Mouse (Mus musculus) 3134 (cell line): ENCODE results near the gene Rmdn2.
A peak's percentile ranks its signal among the peaks of the same experiment; 100 is the strongest.

Experiments used
- DNase-seq: peaks from one replicate; pipeline ENCODE4 v3.0.0-alpha.2; 2011; ENCODE audit warnings: low spot score; ENCODE audit not compliant: insufficient read length; ENCODE audit errors: extremely low read depth

Gene Rmdn2

DNA sequence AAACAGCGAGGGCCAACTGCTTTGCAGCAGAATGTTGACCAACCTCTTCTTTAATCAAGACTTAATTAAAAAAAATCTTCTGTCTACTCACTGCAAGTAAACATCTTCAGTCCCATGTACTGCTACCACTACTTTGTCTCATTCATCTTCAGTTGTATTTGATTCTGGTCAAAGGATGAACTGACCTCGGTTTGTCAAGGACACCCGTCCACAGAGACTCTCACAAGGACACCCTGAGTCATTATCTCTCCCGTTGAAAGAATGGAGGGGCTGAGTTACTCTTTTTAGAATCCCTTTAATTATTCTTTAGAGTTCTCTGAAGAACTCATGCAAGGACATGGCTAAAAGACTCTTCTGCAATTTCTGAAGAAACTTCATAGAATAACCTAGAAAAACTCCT lies at the start of gene Rmdn2:
Gene Rmdn2 (plus strand): TSS at position 319 of the 400 bp plus-strand sequence.
- DNase-seq, result no peak

DNA sequence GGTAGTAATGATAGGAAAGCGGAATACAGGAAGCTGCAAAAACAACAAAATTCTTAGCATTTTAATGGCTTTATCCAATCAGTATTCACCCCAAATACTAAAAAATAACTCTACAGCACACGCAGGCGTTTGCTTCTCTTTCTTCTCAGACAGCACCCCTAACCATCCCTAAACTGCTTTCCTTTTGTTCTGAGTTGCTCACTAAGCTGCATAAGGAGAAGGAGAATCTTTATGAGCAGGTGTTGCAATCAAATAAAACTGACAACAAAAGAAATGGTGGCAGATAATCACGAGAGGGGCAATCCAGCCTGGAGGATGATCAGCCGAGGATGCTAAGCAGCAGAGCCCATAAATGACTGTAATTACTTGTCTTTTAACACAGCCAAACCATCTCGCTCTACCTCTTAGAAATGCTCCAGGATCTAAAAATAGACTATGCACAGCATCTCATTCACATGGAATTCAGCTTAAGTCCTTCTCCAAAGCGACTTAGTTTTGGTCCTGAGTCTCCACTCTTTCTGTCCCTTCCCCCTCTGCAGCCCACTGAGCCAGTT lies 48.5 kb upstream of the Rmdn2 start:
- DNase-seq, result no peak

DNA sequence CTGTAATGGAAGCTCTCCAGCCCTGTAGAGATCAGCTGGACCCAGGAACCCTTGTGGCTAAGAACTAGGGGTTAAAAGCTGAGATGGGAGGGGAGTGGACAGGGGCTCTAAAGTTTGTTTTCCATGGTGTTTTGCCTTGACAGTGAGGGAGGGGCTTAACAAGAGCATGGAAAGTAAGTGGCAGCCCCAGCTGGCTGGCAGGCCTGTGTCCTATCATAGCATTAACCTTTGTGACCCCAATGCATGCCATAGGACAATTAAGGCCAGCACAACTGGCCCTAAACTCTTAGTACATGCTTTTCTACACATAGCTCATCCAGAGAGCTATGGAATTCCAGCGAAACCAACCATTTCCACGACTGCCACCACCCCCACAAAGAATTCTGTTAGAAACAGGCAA lies 47.9 kb upstream of the Rmdn2 start:
- DNase-seq, result no peak

DNA sequence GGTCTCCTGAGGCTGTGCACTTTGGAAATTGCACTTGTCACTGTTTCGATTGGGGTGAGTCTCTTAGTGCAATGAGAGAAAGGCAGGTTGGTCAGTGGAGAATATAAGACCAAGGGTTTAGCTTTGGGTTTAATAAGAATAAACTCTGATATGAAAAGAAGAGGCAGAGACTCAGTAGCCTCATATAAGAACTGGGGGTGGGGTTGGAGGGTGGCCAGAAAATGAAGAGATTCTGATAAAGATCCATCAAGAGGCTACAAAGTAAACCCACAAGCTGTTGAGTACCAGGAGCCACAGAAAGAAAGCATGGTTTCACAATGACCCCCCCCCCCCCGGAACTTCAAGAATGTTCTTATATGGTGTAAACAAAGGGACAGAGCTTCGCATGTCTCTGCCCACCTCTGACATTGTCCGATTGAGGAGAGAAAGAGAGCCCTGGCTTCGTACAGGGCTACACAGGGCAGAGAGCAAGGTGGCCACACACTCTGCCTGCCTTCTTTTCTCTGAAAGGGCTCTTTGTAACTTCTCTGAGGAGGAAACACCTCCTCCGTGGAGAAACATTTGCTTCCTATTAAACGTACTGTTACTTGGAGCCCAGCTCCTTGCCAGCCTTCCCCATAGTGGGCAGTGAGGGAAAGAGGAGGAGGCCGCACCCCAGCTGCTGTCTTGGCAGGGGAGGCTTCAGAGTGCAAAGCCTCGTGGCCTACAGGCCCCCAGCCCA lies 46.3 kb upstream of the Rmdn2 start:
- DNase-seq, result no peak

DNA sequence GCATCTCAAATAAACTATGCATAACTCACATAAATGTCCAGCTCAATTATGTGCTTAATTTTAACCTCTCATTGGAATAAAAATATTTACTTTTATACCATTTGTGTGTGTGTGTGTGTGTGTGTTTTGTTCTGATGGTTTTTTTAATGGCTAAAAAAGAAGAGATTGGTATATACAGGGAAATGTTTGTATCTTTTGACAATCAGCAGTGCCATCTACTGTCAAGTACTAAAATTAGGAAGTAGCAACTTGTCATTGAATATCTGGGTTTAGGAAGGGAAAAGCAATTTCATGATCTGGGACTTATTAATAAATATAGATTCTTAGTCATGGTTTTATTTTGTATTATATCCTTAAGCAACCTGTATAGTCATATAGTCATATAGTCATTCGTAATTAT lies 43.3 kb upstream of the Rmdn2 start:
- no peak for DNase-seq

DNA sequence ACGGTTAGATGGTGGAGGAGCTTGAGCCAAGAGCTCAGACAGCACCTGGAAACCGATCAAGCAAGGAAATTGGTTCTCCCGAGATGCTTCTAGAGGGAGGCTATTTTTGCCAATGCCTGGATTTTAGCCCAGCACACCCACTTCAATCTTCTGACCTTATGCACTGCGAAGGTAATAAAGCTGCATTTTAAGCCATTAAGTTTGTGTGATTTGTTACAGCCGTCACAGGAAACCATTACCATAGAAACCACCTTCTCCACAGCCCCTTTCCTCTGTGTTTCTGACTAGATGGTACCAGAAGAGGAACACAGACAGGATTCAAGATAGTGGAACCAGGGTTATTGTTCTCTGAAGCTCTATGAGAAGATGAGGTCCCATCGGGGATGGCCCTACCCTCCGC lies 33.3 kb upstream of the Rmdn2 start:
- DNase-seq, result no peak

DNA sequence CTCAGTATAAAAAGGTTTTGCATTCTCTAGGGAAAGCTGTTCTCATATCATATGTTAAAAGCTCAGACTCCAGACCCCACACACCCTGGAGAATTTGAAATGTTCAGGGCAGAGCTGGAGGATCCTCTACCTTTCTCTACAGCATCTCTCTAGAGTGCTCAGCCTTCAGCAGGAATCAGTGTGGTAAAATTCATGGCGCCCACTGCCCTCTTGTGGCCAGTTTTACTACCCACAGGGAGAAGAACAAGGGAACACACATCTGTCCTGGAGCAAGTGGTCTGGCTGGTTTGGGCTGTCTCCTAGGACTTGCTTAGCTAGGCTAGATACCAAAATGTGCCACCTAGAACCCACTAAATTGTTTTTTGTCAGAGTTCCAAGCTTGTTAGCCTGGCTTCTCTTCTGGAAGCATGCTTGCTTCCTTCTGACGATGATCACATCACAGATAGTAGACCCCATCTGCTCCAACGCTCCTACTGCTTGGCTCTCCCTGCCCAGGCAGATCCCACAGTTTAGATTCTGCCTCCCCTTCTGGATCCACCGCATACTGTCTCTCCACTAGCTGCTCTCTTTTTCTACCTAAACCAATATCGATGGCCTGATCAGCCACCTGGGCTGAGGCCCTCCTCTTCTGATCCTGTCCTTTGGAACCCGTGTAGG lies 31.3 kb upstream of the Rmdn2 start:
- DNase-seq, result peak; percentile 29

DNA sequence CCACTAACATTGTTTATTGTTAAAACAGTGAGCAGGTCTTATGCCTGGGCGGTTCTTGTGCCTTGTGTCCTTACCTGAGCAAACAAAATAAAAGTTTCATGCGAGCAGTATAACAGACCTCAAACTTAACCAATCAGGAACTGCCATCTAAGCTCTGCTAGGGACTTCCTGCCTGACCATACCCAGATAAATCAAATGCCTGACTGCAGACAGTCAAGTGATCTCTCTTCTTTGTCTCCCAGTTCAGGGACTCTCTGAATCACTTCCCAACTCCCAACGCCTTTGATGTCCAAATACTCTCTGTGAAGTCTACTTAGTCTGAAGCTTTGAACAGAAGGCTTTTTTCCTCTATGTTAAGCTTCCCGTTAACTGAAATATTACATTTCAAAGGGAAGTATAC lies 28.2 kb upstream of the Rmdn2 start:
- DNase-seq, result no peak

DNA sequence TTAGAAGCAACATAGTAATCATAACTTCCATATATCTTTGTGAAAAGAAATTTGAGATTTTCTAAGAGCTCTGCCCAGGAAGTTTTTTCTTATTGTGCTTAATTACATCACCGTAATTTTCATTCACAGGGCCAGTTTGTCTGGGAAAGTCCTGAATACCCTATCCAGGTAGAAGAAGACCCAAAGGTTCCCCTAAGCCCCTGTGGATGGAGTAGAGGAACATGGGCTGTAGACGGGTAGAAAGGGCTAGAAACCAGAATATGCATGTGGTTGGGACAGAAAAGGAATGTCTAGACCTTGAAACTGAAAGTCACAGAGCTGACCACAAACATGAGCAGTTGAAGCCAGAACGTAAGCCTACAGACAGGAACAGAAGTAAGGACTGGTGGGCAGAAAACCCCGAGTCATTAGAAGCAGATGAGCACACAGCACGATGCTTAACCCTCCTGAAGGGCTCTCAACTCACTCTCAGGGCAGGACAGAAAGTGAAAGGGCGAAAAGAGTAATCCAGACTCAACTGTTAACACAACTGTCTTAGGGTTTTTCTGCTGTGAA lies 27.3 kb upstream of the Rmdn2 start:
- no peak for DNase-seq

DNA sequence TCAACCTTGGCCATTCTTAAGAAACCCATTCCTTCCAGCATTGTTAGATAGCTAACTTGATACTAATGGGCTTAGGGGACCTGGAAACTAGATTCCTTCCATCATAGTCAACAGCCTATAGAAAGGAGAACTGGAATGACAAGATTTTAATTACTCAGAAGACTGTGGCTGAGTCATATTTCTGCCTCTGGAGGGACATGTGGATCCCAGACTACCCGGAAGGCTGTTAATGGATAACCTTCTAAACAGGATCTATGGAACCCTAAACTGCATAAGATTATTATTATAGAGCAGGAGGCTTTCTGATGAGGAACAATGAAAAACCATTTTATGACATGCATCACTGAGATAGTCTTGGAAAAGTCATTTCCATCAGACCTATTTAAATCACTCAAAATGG lies 21.8 kb upstream of the Rmdn2 start:
- DNase-seq, result no peak

DNA sequence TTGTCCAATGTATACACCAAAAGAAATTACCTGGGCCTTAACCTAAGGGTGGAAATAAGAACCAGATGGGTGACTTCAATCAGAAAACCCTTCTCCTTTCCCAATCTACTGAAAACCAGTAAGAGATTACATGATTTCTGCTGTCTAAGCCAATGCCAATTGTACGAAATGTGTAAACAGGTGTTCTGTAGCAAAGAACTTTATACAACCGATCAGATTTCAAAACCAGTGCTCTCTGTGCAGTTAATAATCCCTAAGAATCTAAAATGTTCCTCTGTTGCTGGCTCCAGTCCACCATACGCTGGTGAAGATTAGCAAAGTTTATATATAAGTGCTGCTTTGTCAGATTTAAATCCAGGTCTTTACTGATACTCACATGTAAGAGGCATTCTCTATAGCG lies 15.7 kb upstream of the Rmdn2 start:
- DNase-seq, result no peak

DNA sequence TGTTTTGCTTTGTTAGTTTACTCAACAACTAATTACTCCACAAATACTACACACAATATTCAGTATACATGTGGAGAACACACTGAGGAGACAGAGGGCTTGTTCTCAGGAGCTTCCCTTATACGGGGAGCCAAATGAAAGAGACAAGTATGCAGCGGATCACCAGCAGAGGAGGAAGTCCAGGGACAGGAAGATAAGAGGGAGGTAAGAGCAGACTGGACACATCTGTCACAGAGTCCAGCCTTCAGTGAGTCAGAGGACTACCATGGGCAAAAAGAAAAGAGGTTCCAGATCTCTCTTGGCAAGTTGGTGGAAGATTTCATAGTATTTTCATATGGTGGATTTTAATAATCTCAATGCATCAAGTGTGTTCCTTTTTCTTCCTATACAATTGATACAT lies 13.5 kb upstream of the Rmdn2 start:
- no peak for DNase-seq

DNA sequence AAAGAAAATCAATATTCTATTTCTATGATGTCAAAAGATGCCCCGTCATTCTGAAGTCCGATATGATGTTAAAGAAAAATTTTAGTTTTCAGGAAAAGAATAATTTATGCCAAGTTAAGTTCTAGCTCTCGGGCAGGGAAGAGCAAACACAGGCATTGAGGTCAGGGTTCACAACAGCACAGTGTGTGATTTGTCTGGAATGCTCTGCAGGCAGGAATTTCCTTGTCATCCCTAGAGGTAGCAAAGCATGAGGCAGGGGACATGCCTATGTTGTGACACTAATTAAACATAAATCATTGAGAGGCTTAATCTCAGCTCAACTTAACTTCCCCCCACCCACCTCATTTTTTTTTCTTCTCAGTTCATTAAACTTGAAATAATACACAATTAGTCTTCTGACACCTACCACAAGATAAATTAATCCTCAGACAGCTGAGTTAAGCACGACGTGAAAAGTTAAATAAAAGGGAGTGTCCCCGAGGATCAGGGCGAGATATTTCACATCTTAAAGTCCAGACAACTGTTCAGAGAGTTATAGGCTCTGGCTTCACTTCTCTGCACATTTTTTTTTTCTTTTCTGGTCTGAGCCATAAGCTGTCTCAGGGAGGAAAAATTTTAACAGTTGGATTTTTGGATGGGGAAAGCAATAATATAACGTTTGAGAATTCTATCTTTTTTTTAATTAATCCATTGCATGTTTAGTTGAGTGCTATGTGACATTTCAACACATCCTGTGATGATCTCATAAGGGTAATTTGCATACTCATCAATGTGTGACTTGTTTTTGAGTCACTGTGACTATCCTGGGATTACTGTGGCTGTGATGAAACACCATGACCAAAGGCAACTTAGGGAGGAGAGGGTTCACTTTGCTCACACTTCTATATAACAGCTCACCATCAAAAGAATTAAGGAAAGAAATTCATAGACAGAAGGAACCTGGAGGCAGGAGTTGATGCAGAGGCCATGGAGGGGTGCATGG lies 12.8 kb upstream of the Rmdn2 start:
- peak; percentile 18 for DNase-seq

DNA sequence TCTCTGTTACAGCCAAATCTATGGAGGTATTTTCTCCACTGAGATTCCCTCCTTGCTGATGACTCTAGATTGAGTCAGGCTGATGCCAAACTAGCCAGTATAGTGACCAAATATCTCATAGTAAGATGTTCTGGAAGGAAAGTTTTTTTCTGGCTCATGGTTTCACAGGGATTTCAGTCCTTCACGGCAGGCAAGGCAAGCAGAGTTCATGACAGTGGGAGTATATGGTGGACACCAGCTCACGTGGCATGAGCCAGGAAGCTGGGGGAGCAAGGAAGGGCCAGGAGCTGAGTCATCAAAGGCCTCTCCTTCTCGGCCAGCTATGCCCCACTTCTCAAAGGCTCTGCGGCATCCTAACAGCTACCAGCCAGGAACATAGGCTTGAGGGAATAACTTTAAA lies 11.6 kb upstream of the Rmdn2 start:
- DNase-seq, result peak; percentile 28

DNA sequence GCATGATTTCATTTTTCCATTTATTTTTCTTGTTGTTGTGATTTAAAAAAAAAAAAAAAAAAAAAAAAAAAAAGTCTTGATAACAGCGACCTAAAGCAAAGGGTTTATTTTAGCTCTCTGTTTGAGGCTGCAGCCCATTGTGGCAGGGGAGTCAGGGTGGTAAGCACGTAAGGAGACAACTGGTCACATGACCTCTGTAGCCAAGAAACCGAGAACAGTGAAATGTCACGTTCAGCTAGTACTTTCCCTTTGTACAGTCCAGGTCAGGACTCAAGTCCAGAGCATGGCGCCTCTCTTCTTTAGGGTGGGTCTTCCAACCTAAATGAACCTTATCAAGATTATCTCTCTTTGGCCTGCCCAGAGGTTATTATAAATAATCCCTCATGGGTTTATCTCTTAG lies 9.3 kb upstream of the Rmdn2 start:
- DNase-seq, result no peak

DNA sequence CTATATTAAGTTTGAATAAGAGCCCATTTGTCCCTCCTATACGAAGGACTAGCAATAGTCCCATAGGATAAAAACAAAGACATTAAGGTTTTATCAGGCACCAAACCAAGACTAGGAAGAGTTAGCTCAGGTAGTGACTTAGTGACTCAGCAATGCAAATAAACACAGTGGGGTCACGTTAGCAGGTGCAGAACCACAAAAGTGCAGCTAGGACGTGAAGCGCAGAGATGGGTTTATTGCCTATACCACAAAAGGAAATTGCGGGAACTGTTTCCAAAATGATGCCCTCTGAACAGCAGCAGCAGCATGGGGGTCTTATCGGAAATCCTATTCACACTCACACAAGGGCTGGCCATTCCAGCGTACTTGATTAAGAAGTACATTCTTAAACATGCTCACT lies 8.2 kb upstream of the Rmdn2 start:
- DNase-seq, result no peak

DNA sequence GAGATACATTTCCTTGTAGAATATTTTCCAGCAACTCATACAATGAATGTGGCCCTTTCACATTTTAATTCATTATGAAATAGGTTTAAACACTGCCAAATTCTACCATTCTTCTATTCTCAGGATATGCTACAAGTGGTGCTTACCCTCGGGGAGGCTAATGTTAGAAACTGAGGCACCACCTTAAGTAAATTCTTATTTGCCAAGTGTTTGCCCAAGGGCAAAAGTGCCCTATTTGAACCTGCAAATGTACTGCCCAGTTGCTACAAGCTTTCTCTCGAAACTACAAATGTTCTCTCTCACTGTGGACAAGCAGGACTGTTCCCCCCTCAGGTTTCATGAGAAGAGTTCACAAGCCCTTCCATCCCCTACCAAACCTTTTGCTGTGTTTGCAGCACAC lies 5.9 kb upstream of the Rmdn2 start:
- DNase-seq, result no peak

DNA sequence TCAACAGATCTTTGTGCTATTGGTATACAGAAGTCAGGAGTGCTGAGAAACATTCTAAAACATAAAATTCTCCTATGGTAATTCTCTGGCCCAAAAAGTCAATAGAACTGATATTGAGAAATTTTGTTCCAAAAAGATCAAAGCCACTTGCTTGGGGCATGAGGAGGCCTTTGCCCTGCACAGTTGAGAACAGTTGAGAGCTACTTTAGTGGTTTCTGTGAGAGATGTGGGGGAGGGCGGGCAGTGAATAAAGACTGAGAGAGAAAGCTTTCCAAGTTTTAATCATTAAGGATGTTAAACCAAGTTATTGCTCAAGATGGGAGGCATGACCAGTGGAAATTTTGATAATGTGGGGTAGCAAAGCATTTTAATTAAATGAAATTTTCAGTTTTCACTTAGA lies 2.0 kb upstream of the Rmdn2 start:
- no peak for DNase-seq

DNA sequence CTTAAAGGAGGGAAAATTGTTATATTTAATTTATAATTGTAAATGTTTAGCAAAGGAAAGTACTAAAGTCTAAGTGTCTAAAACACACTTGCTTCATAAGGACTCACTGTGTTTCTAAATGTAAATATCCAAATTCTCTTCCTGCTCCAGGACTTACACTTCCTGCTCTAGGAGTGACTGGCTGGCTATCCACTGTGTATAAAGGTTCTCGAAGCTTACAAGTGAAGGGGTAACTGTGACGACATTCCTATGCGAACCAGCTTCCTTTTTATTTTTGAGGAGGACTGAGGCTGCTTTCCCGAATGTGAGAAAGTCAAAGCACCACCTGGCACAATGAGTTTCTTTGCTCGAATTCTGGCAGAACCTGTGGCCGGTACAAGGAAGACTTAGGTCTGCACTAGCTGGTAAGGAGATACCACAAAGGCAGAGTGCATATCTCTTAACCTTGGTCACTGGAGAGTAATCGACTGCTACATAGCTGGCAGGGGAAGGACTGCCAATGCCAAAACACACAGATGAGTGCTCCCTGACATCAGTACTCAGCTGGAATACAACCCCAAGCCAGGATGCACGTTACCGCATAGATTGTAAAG lies 1.4 kb upstream of the Rmdn2 start:
- DNase-seq, result no peak
